Mouse (Mus musculus): ENCODE measurements at regions not wholly inside any gene's neighbourhood (a gene's known extent, or its start where the extent isn't known, plus 50 kb on each side); places are given as distances from the start of the nearest gene placed in this dataset.
A peak's percentile ranks its signal among the peaks of the same experiment; 100 is the strongest.
"Not testable (repeated sequence)": the region's sequence is repeated elsewhere in the genome, so short reads cannot be mapped to it uniquely, and the experiment has no call there.

DNA sequence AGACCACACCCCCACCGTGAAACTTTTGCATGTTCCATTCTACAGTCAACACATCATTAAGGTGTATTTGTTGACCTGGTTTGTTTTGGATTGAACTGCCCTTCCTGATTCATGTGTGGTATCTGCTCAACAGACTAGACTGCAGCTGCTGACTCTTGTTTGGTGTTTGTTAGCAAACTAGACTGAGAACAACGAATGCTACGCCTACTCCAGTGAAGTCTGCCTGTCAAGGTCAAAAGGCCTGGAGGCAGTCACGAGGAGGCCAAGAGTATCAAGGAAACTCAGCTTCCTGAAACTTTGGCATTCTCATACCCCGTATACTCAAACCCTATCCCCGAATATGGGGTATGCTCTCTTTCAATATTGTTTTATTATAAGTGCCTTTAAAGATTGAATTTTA lies 194.2 kb upstream of the Spin1 start:
- H3K4me1 ChIP-seq (ENCODE audit: control insufficient read depth in 2 of 2, insufficient read depth in 2 of 2, low read length in 2 of 2, poor library complexity in 1 of 2); H3K27ac ChIP-seq (ENCODE audit: insufficient read depth, low read depth, low read length, poor library complexity, severe bottlenecking); H3K36me3 ChIP-seq (ENCODE audit: control insufficient read depth, insufficient read depth, low read length, poor library complexity, severe bottlenecking); H3K9me3 ChIP-seq (ENCODE audit: control insufficient read depth, insufficient read depth, low read depth, low read length); in situ Hi-C loops (cut with MboI; ENCODE audit: low sequenced_read_pairs in 2 of 2, unreplicated experiment in 2 of 2); H3K9ac ChIP-seq (ENCODE audit: insufficient read depth, low read depth, low read length, poor library complexity, severe bottlenecking); H3K4me3 ChIP-seq (ENCODE audit: insufficient read depth in 1 of 2, low read depth in 1 of 2, low read length in 2 of 2, poor library complexity in 1 of 2, severe bottlenecking in 1 of 2); DNase-seq (ENCODE audit: low read depth, low spot score): not testable (repeated sequence)

GRCm38 (mm10) chr13:50906910-50907309 lies 193.8 kb upstream of the Spin1 start:
- TF ChIP-seq CHD2 (IDR thresholded peaks at IDR 0.05; ENCODE audit: low read depth, low read length) (peak; percentile 64), MAFK (IDR thresholded peaks at IDR 0.05; ENCODE audit: insufficient read depth, low read depth, low read length) (no peak)
- H3K4me1 ChIP-seq (ENCODE audit: control insufficient read depth in 2 of 2, insufficient read depth in 2 of 2, low read length in 2 of 2, poor library complexity in 1 of 2): no peaks in the 10 kb centered on the region
- no peak overlapping the region for H3K9ac ChIP-seq (ENCODE audit: insufficient read depth, low read depth, low read length, poor library complexity, severe bottlenecking)

DNA sequence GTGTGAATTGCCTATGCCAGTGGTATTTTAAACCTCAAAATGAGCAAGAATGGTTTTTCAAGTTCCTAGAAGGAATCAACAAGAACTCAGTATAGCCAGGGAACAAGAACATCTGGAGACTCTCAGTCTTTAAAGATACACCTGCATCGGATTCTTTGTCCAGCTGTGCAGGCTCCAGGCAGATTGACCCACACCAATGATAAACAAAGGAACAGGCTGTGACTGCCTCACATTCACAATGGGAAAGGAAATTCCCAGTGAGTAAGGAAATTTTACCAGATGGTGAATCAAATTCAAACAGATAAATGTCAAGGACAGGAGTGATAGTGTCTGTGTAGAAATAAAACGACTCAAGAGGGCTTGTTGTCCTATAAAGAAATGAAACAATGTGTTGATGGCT lies 187.9 kb upstream of the Spin1 start:
- in situ Hi-C loops (cut with MboI; ENCODE audit: low sequenced_read_pairs in 2 of 2, unreplicated experiment in 2 of 2); H3K4me1 ChIP-seq (ENCODE audit: control insufficient read depth in 2 of 2, insufficient read depth in 2 of 2, low read length in 2 of 2, poor library complexity in 1 of 2); H3K36me3 ChIP-seq (ENCODE audit: control insufficient read depth, insufficient read depth, low read length, poor library complexity, severe bottlenecking); H3K9me3 ChIP-seq (ENCODE audit: control insufficient read depth, insufficient read depth, low read depth, low read length); H3K27ac ChIP-seq (ENCODE audit: insufficient read depth, low read depth, low read length, poor library complexity, severe bottlenecking); DNase-seq (ENCODE audit: low read depth, low spot score); H3K9ac ChIP-seq (ENCODE audit: insufficient read depth, low read depth, low read length, poor library complexity, severe bottlenecking); H3K4me3 ChIP-seq (ENCODE audit: insufficient read depth in 1 of 2, low read depth in 1 of 2, low read length in 2 of 2, poor library complexity in 1 of 2, severe bottlenecking in 1 of 2): not testable (repeated sequence)

More at GRCm38 (mm10) chr13:50906910-50907309, 193.8 kb upstream of the Spin1 start:
- Histone ChIP-seq H3K27ac (ENCODE audit: insufficient read depth, low read depth, low read length, poor library complexity, severe bottlenecking) (no peak overlapping the region), H3K4me3 (ENCODE audit: insufficient read depth in 1 of 2, low read depth in 1 of 2, low read length in 2 of 2, poor library complexity in 1 of 2, severe bottlenecking in 1 of 2) (no peak overlapping the region), H3K9me3 (ENCODE audit: control insufficient read depth, insufficient read depth, low read depth, low read length) (no peaks in the 10 kb centered on the region), H3K36me3 (ENCODE audit: control insufficient read depth, insufficient read depth, low read length, poor library complexity, severe bottlenecking) (no peaks in the 10 kb centered on the region)
- in situ Hi-C loops (cut with MboI; ENCODE audit: low sequenced_read_pairs in 2 of 2, unreplicated experiment in 2 of 2): no loop called here
- DNase-seq (ENCODE audit: low read depth, low spot score): no peak

DNA sequence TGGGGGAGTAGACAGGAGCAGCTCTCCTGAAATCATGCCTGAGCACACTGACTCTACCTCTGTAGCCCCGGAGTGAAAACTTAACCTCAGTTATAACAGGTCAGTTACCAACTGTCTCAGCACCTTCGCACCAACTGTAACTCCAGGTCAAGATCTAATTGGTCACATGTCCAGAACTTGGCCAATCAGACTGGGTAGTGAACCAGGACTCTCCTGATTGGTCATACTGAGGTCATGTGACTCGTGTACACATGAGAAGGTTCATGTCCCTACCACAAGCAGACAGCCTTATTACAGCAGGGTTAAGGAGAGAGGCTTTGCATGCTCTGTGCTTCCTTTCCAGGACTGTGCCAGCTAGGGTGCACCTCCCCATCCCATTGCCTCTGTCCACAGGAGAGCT lies 166.7 kb upstream of the Spin1 start:
- H3K9me3 ChIP-seq (ENCODE audit: control insufficient read depth, insufficient read depth, low read depth, low read length); H3K27ac ChIP-seq (ENCODE audit: insufficient read depth, low read depth, low read length, poor library complexity, severe bottlenecking); H3K4me1 ChIP-seq (ENCODE audit: control insufficient read depth in 2 of 2, insufficient read depth in 2 of 2, low read length in 2 of 2, poor library complexity in 1 of 2); H3K36me3 ChIP-seq (ENCODE audit: control insufficient read depth, insufficient read depth, low read length, poor library complexity, severe bottlenecking); DNase-seq (ENCODE audit: low read depth, low spot score); in situ Hi-C loops (cut with MboI; ENCODE audit: low sequenced_read_pairs in 2 of 2, unreplicated experiment in 2 of 2); H3K4me3 ChIP-seq (ENCODE audit: insufficient read depth in 1 of 2, low read depth in 1 of 2, low read length in 2 of 2, poor library complexity in 1 of 2, severe bottlenecking in 1 of 2); H3K9ac ChIP-seq (ENCODE audit: insufficient read depth, low read depth, low read length, poor library complexity, severe bottlenecking): not testable (repeated sequence)

DNA sequence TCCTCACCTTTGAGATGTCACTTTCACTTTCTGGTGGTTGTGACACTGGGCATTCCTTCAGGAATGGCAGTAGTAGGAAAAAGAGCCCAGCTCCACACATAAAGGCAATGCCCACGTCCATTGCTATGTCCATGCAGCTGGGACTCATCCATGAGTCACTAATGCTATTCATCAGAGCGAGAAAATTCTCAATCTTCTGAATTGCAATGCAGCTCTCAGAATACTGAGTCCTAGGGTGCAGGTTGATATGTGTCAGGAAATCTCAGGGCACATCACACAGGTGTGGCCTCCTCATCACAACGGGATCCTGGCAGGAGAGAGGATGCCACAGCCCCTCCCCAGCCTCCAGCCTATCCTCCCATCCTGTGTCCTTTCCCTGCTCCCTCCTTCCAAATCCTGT lies 158.1 kb upstream of the Spin1 start:
- DNase-seq (ENCODE audit: low read depth, low spot score): no peak

More for the DNA sequence above, 158.1 kb upstream of the Spin1 start:
- in situ Hi-C loops (cut with MboI; ENCODE audit: low sequenced_read_pairs in 2 of 2, unreplicated experiment in 2 of 2): no loop called here
- Histone ChIP-seq H3K9ac (ENCODE audit: insufficient read depth, low read depth, low read length, poor library complexity, severe bottlenecking) (no peak overlapping the region), H3K27ac (ENCODE audit: insufficient read depth, low read depth, low read length, poor library complexity, severe bottlenecking) (no peak overlapping the region), H3K9me3 (ENCODE audit: control insufficient read depth, insufficient read depth, low read depth, low read length) (no peaks in the 10 kb centered on the region), H3K4me3 (ENCODE audit: insufficient read depth in 1 of 2, low read depth in 1 of 2, low read length in 2 of 2, poor library complexity in 1 of 2, severe bottlenecking in 1 of 2) (no peak overlapping the region), H3K4me1 (ENCODE audit: control insufficient read depth in 2 of 2, insufficient read depth in 2 of 2, low read length in 2 of 2, poor library complexity in 1 of 2) (no peaks in the 10 kb centered on the region), H3K36me3 (ENCODE audit: control insufficient read depth, insufficient read depth, low read length, poor library complexity, severe bottlenecking) (no peaks in the 10 kb centered on the region)
- TF ChIP-seq MAFK (IDR thresholded peaks at IDR 0.05; ENCODE audit: insufficient read depth, low read depth, low read length) (no peak), ZC3H11A (IDR thresholded peaks at IDR 0.05; ENCODE audit: borderline replicate concordance, low read depth, low read length) (no peak), ZNF384 (IDR thresholded peaks at IDR 0.05; ENCODE audit: low read depth, low read length) (no peak), HCFC1 (IDR thresholded peaks at IDR 0.05; ENCODE audit: borderline replicate concordance, insufficient read depth, low read length) (no peak), CHD2 (IDR thresholded peaks at IDR 0.05; ENCODE audit: low read depth, low read length) (no peak)
